In the genomic region with DNA sequence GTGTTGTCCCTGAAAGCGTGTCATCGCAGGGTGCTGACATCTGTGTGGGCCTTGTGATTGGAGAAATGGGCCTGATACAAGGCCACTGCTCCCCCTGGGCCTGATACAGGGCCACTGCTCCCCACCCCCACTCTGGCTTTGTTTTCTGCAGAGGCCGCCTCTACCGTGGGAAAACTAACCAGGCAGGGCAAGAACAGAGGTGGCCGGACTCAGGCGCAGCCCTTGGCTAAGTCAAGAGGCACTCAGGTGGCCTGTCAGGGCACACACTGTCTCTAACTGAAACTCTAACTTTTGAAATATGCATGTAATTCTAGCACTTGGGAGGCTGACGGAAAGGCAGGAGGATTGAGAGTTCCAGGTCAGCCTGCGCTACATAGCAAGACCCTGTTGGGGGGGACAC, we compare ENCODE assay signal across 17 mouse cellular contexts. TPM values are rescaled to one million over a fixed set of nuclear protein-coding genes. Genes with fewer than 3 reads are reported as not detected.
DNase-seq lines count a peak whose midpoint lies in the region; ATAC-seq and TF ChIP-seq lines count a peak whose summit lies in the region.
"Had no signal": no experiment of that assay in that cellular context is flagged by ENCODE, and none has a peak within 500 bp of the region (broad histone marks: within the 10 kb centered on the region; RNA-seq: fewer than 3 reads in every experiment).

No protein-coding gene starts in this region.

- no peak for TF ChIP-seq CTCF in forebrain, postnatal 0 days (IDR thresholded peaks at IDR 0.05; ENCODE audit: low read depth)
- TF ChIP-seq CTCF in kidney, adult 2 months (conservative IDR thresholded peaks at IDR 0.05; ENCODE audit: insufficient read depth, insufficient read length, low read depth, low read length), result no peak
- TF ChIP-seq CTCF in E14TG2a.4 (conservative IDR thresholded peaks at IDR 0.05; ENCODE audit: low read length), result no peak

- H3K36me3 ChIP-seq in forebrain, postnatal 0 days (ENCODE audit: insufficient read depth), result no peaks in the 10 kb centered on the region
- H3K36me3 ChIP-seq in forebrain, embryonic 12.5 days (replicated peaks), result no peaks in the 10 kb centered on the region
- no peaks in the 10 kb centered on the region for H3K36me3 ChIP-seq in kidney, embryonic 16.5 days (ENCODE audit: insufficient read depth, low read length)
- no peaks in the 10 kb centered on the region for H3K36me3 ChIP-seq in kidney, adult 2 months (ENCODE audit: control insufficient read depth, insufficient read depth, low read length)
- peaks cover 46% of the 10 kb centered on the region for H3K36me3 ChIP-seq in E14TG2a.4 (ENCODE audit: insufficient read depth, low read length)
- peaks cover 21% of the 10 kb centered on the region for H3K36me3 ChIP-seq in limb, embryonic 13.5 days
- H3K36me3 ChIP-seq in liver, embryonic 12.5 days, result no peaks in the 10 kb centered on the region

- no peak for ATAC-seq in forebrain, postnatal 0 days
- ATAC-seq in forebrain, embryonic 12.5 days (ENCODE audit: low FRiP score), result no peak
- ATAC-seq in kidney, embryonic 16.5 days (ENCODE audit: low FRiP score, low TSS enrichment), result peak; percentile 16; the same call in 1 of the 2 replicates
- ATAC-seq in limb, embryonic 13.5 days (ENCODE audit: low FRiP score, low read depth), result no peak
- ATAC-seq in liver, embryonic 12.5 days, result no peak
- ATAC-seq: forebrain, embryonic 16.5 days had no signal

- no peak for TF ChIP-seq POLR2A in kidney, adult 2 months (IDR thresholded peaks at IDR 0.05; ENCODE audit: low read depth, low read length)

- peaks cover 4% of the 10 kb centered on the region; the same call in 1 of the 2 replicates for H3K4me1 ChIP-seq in forebrain, postnatal 0 days (ENCODE audit: insufficient read depth)
- peaks cover 55% of the 10 kb centered on the region for H3K4me1 ChIP-seq in forebrain, embryonic 12.5 days
- H3K4me1 ChIP-seq in kidney, embryonic 16.5 days (ENCODE audit: insufficient read depth, low read length), result peaks cover 73% of the 10 kb centered on the region
- peaks cover 34% of the 10 kb centered on the region for H3K4me1 ChIP-seq in kidney, adult 2 months (ENCODE audit: control insufficient read depth, insufficient read depth, low read length)
- H3K4me1 ChIP-seq in E14TG2a.4 (replicated peaks; ENCODE audit: low read depth, low read length), result peaks cover 98% of the 10 kb centered on the region
- peaks cover 93% of the 10 kb centered on the region for H3K4me1 ChIP-seq in limb, embryonic 13.5 days
- no peaks in the 10 kb centered on the region for H3K4me1 ChIP-seq in liver, embryonic 12.5 days

- H3K9me3 ChIP-seq in forebrain, postnatal 0 days (ENCODE audit: low read length), result no peaks in the 10 kb centered on the region
- H3K9me3 ChIP-seq in forebrain, embryonic 12.5 days, result no peaks in the 10 kb centered on the region
- H3K9me3 ChIP-seq in kidney, embryonic 16.5 days (ENCODE audit: low read length), result no peaks in the 10 kb centered on the region
- no peaks in the 10 kb centered on the region for H3K9me3 ChIP-seq in E14TG2a.4 (ENCODE audit: low read length)
- H3K9me3 ChIP-seq in limb, embryonic 13.5 days, result no peaks in the 10 kb centered on the region
- no peaks in the 10 kb centered on the region for H3K9me3 ChIP-seq in liver, embryonic 12.5 days (replicated peaks)

- no peak overlapping the region for H3K27ac ChIP-seq in forebrain, postnatal 0 days (ENCODE audit: low read depth, low read length)
- H3K27ac ChIP-seq in forebrain, embryonic 12.5 days, result no peak overlapping the region
- peak overlapping the region; percentile 39 for H3K27ac ChIP-seq in kidney, embryonic 16.5 days (ENCODE audit: low read length)
- H3K27ac ChIP-seq in kidney, adult 2 months (ENCODE audit: insufficient read depth, low read depth, low read length), result no peak overlapping the region
- peak overlapping the region; percentile 6; the same call in 1 of the 2 replicates for H3K27ac ChIP-seq in limb, embryonic 13.5 days
- no peak overlapping the region for H3K27ac ChIP-seq in liver, embryonic 12.5 days
- H3K27ac ChIP-seq: gastrocnemius, adult 2 months; hindbrain, embryonic 14.5 days had no signal

- H3K4me3 ChIP-seq in forebrain, postnatal 0 days (ENCODE audit: low read depth, low read length), result no peak overlapping the region
- no peak overlapping the region for H3K4me3 ChIP-seq in forebrain, embryonic 12.5 days (replicated peaks)
- no peak overlapping the region for H3K4me3 ChIP-seq in kidney, embryonic 16.5 days (ENCODE audit: low read length)
- H3K4me3 ChIP-seq in kidney, adult 2 months (ENCODE audit: insufficient read depth, low read depth, low read length), result no peak overlapping the region
- peak overlapping the region; percentile 24 for H3K4me3 ChIP-seq in E14TG2a.4 (replicated peaks; ENCODE audit: low read length)
- no peak overlapping the region for H3K4me3 ChIP-seq in limb, embryonic 13.5 days
- no peak overlapping the region for H3K4me3 ChIP-seq in liver, embryonic 12.5 days
- H3K4me3 ChIP-seq: gastrocnemius, adult 2 months had no signal

- 0 out of 2 replicates have a peak overlapping the region, but pooled peaks have one; percentile 6 for H3K9ac ChIP-seq in forebrain, postnatal 0 days
- H3K9ac ChIP-seq in forebrain, embryonic 12.5 days, result no peak overlapping the region
- H3K9ac ChIP-seq in kidney, embryonic 16.5 days (replicated peaks; ENCODE audit: low read length), result 0 out of 2 replicates have a peak overlapping the region, but pooled peaks have one; percentile 1
- H3K9ac ChIP-seq in limb, embryonic 13.5 days, result no peak overlapping the region
- no peak overlapping the region for H3K9ac ChIP-seq in liver, embryonic 12.5 days
- H3K9ac ChIP-seq: hindbrain, embryonic 14.5 days had no signal

- no peaks in the 10 kb centered on the region for H3K27me3 ChIP-seq in forebrain, postnatal 0 days (ENCODE audit: insufficient read depth, low read length)
- H3K27me3 ChIP-seq in forebrain, embryonic 12.5 days, result peaks cover 10% of the 10 kb centered on the region; the same call in 1 of the 2 replicates
- no peaks in the 10 kb centered on the region for H3K27me3 ChIP-seq in kidney, embryonic 16.5 days (ENCODE audit: insufficient read depth, low read length)
- H3K27me3 ChIP-seq in kidney, adult 2 months (replicated peaks; ENCODE audit: control insufficient read depth, insufficient read depth, low read length), result no peaks in the 10 kb centered on the region
- H3K27me3 ChIP-seq in E14TG2a.4 (ENCODE audit: insufficient read depth, low read length), result no peaks in the 10 kb centered on the region
- H3K27me3 ChIP-seq in limb, embryonic 13.5 days, result no peaks in the 10 kb centered on the region
- H3K27me3 ChIP-seq in liver, embryonic 12.5 days (replicated peaks), result peaks cover 12% of the 10 kb centered on the region; the same call in 1 of the 2 replicates

- 79% methylated on average over 8 of the region's 8 CpGs for WGBS in forebrain, postnatal 0 days
- WGBS in forebrain, embryonic 12.5 days, result 76% methylated on average over 8 of the region's 8 CpGs
- WGBS in kidney, embryonic 16.5 days, result 60% methylated on average over 8 of the region's 8 CpGs
- WGBS in kidney, adult 2 months, result 80% methylated on average over 8 of the region's 8 CpGs
- WGBS in limb, embryonic 13.5 days, result 81% methylated on average over 8 of the region's 8 CpGs
- 77% methylated on average over 8 of the region's 8 CpGs for WGBS in liver, embryonic 12.5 days (ENCODE audit: insufficient replicate concordance)

- H3K4me2 ChIP-seq in forebrain, postnatal 0 days (ENCODE audit: low read depth), result no peak overlapping the region
- H3K4me2 ChIP-seq in forebrain, embryonic 12.5 days, result no peak overlapping the region
- H3K4me2 ChIP-seq in kidney, embryonic 16.5 days (replicated peaks; ENCODE audit: low read depth, low read length), result no peak overlapping the region
- no peak overlapping the region for H3K4me2 ChIP-seq in limb, embryonic 13.5 days (replicated peaks)
- H3K4me2 ChIP-seq in liver, embryonic 12.5 days, result no peak overlapping the region
- H3K4me2 ChIP-seq: hindbrain, embryonic 14.5 days had no signal

- DNase-seq in forebrain, postnatal 0 days, result no peak
- DNase-seq in kidney, adult 2 months, result no peak
- no peak for DNase-seq in right cerebral cortex, postnatal 36 days (ENCODE audit: low spot score in 2 of 2)
- DNase-seq: adrenal gland, adult 2 months; cerebellum, adult 11 months; cerebellum, postnatal 36 days; gastrocnemius, adult 2 months; heart, postnatal 14 days; kidney, adult 11 months; right cerebral cortex, postnatal 4 days had no signal

RNA-seq across cellular contexts. Expression of gene Sulf2, which starts 10.4 kb away (rescaled TPM):
- 65.6 and 95.6 TPM in 2 replicates for total RNA-seq in forebrain, postnatal 0 days (2014; rRNA removed)
- 54.4 and 67.5 TPM in 2 replicates for polyA plus RNA-seq in forebrain, postnatal 0 days (2015; fragmentation: Nextera tagmentation; extraction: Ambion mirVana)
- polyA plus RNA-seq in forebrain, embryonic 12.5 days (2016; fragmentation: Nextera tagmentation; extraction: Ambion mirVana), result 67.1 and 77.9 TPM in 2 replicates
- 52.7 and 54.8 TPM in 2 replicates for polyA plus RNA-seq in kidney, embryonic 16.5 days (2015; fragmentation: Nextera tagmentation; extraction: Ambion mirVana)
- 18.6 and 23.8 TPM in 2 replicates for polyA plus RNA-seq in kidney, adult 2 months (2012; rRNA removed)
- polyA plus RNA-seq in limb, embryonic 13.5 days (2015; fragmentation: Nextera tagmentation; extraction: Ambion mirVana), result 171 and 181 TPM in 2 replicates
- 7.5 and 11.8 TPM in 2 replicates for polyA plus RNA-seq in liver, embryonic 12.5 days (2016; fragmentation: Nextera tagmentation; extraction: Ambion mirVana)

Comparison
In these comparisons a context has a peak if more than half of its experiments do, and no peak if none do; other contexts are left out.
1. H3K27ac ChIP-seq: peak in kidney, embryonic 16.5 days (single experiment) and limb, embryonic 13.5 days (single experiment); none in forebrain, postnatal 0 days (single experiment), forebrain, embryonic 12.5 days (single experiment), kidney, adult 2 months (single experiment) and liver, embryonic 12.5 days (single experiment).
2. H3K9ac ChIP-seq: peak in forebrain, postnatal 0 days (single experiment) and kidney, embryonic 16.5 days (single experiment); none in forebrain, embryonic 12.5 days (single experiment), limb, embryonic 13.5 days (single experiment) and liver, embryonic 12.5 days (single experiment).